Mouse (Mus musculus) hindlimb bud, embryonic 11.5 days (tissue): ENCODE results near the gene Map9.
A peak's percentile ranks its signal among the peaks of the same experiment; 100 is the strongest.
"Not testable (repeated sequence)": the region's sequence is repeated elsewhere in the genome, so short reads cannot be mapped to it uniquely, and the experiment has no call there.

Experiments used
- DNase-seq: peaks from one replicate; pipeline ENCODE4 v3.0.0-alpha.2; 2012; ENCODE audit warnings: low read depth, low spot score; ENCODE audit errors: extremely low spot score

Gene Map9

GRCm38 (mm10) chr3:82407432-82407831 is 49.6 kb downstream of the Map9 start:
- DNase-seq = no peak

- DNase-seq = peak; percentile 47
Observed at GRCm38 (mm10) chr3:82412397-82412796, 54.6 kb downstream of the Map9 start.

DNA sequence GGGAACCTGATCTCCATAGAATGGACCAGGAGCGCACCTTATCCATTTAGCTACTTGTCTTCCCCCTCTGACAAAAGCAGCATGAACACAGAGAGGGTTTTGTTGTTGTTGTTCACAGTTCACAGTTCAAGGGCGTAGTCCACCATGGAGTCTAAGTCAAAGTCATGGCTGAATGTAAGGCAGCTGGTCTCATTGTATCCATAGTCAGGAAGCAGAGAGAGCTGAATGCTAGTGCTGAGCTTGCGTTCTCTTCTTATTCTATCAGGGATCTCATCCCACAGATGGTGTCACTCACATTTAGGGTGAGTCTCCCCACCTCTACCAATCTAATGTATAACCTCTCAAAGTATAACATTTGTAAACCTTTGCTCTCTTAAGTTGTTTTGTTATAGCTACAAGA is 60.1 kb downstream of the Map9 start:
- DNase-seq = no peak

- no peak for DNase-seq
Observed at GRCm38 (mm10) chr3:82435351-82435750, 77.5 kb downstream of the Map9 start.

DNA sequence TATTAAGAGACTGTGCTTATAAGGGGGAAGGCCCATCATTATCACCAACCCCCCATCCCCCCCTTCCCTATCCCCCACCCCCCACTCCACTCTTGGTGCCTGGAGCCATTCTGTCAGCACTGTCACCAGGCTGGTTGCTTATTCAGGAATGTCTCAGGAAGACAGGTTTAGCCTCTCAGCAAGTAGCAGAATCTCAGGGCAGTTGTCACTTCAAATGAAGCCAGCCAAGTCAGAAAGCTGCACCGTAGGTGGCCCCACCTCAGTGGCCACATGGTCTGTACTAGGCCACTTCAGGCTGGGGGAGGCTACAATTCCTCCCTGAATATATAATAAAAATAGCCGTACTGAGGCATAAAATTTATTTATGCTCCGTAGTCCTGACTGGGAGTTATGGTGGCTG is 83.1 kb downstream of the Map9 start:
- no peak for DNase-seq

GRCm38 (mm10) chr3:82441601-82442000 is 83.8 kb downstream of the Map9 start:
- not testable (repeated sequence) for DNase-seq
